Mouse (Mus musculus) C2C12 (cell line): ENCODE results near the gene Fam83d. TPM values are rescaled to one million over a fixed set of nuclear protein-coding genes. Genes with fewer than 3 reads are reported as not detected.

Experiments
- H3K27me3 ChIP-seq: one replicate; pipeline ENCODE4 v1.6.1; 2011; ENCODE audit not compliant: control insufficient read depth, insufficient read depth, insufficient read length
- H3K36me3 ChIP-seq: one replicate; pipeline ENCODE4 v1.6.1; 2011; ENCODE audit not compliant: control insufficient read depth, insufficient read depth
- H3K4me3 ChIP-seq: one replicate; pipeline ENCODE4 v1.5.1; 2011; ENCODE audit warnings: mild to moderate bottlenecking, control low read depth; ENCODE audit not compliant: poor library complexity, insufficient read depth, severe bottlenecking
- H3K79me2 ChIP-seq: one replicate; pipeline ENCODE4 v1.6.1; 2011; ENCODE audit not compliant: control insufficient read depth, insufficient read depth
- H3K79me3 ChIP-seq: one replicate; pipeline ENCODE4 v1.6.1; 2011; ENCODE audit warnings: low read depth, control low read depth
- H3ac ChIP-seq: one replicate; pipeline ENCODE3; 2011; ENCODE audit warnings: low read depth; ENCODE audit not compliant: control insufficient read depth, insufficient read length
- CEBPB ChIP-seq: IDR thresholded peaks from one replicate; pipeline ENCODE4 v1.6.1; 2011; ENCODE audit warnings: low read depth, mild to moderate bottlenecking, control low read depth, moderate library complexity
- CTCF ChIP-seq: IDR thresholded peaks from one replicate; pipeline ENCODE4 v1.5.1; 2011; ENCODE audit not compliant: control insufficient read depth, insufficient read depth, insufficient read length
- FOSL1 ChIP-seq: IDR thresholded peaks from one replicate; pipeline ENCODE4 v1.8.0; 2011; ENCODE audit warnings: mild to moderate bottlenecking, low read length; ENCODE audit not compliant: poor library complexity, insufficient read depth, severe bottlenecking
- MAX ChIP-seq: IDR thresholded peaks from one replicate; pipeline ENCODE4 v1.6.1; 2011; ENCODE audit warnings: mild to moderate bottlenecking, control low read depth
- MYOD1 ChIP-seq: IDR thresholded peaks from one replicate; pipeline ENCODE4 v1.6.1; 2011; ENCODE audit warnings: low read depth; ENCODE audit not compliant: control insufficient read depth, insufficient read length
- MYOG ChIP-seq: IDR thresholded peaks from one replicate; pipeline ENCODE4 v1.6.1; 2011; ENCODE audit not compliant: control insufficient read depth, insufficient read length; ENCODE audit errors: extremely low read depth
- USF1 ChIP-seq: IDR thresholded peaks from one replicate; pipeline ENCODE4 v1.6.1; 2011; ENCODE audit warnings: low read depth, mild to moderate bottlenecking, control low read depth, moderate library complexity
- polyA plus RNA-seq: library from polyadenylated mRNA; unstranded; fragments of >200 nt; fragmentation: generic; extraction: Trizol; gene quantifications from one replicate; pipeline ENCODE4 v1.2.1, GENCODE M21; 2012; ENCODE audit warnings: missing spikeins

Fam83d gene
- polyA plus RNA-seq, 1 experiment: 33.3 TPM

DNA sequence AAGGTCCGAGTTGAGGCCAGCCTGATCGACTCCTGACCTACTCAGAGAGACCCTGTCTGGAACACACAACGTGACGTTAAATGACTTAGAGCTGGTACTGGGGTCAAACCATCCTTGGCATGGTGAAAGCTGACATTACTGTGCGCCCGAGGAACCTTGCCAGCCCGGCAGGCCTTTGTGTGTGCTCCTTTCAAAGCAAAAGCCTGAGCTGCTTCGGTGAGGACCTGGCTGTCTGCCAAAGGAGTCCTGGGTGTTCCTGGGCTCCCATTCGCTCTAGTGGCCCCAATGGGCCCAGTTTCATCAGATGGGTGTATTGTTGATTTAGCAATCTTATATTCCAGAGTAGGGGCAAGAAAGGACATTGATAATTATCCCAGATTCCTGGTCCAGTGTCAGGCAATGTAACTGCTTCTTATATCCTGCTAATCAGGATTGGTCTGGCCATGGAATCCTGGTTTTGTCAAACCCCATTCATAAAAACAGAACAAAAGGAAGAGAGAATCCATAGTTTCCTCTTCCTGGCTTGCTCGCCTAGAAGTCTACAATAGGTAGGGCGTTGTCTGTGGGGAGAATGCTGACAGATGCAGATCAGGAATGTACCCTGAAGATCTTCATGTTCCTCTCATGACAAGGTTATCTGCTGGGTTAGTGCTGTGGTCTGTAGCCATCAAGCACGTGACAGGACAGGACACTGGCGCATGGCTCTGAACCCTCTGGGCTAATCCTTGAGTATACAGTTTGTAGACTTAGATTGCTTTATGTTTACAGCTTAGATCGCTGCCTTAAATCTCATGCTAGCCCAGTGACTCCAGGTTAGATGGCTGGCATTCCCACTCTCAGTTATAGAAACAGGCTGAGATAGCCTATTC is 19.3 kb downstream of the Fam83d start:
- Histone ChIP-seq H3K36me3 (peaks cover 47% of the 10 kb centered on the region), H3K79me2 (no peaks in the 10 kb centered on the region), H3ac (no peak overlapping the region), H3K27me3 (no peaks in the 10 kb centered on the region), H3K79me3 (no peaks in the 10 kb centered on the region), H3K4me3 (no peak overlapping the region)
- TF ChIP-seq MYOD1 (no peak), USF1 (no peak), MAX (no peak), CEBPB (no peak), CTCF (no peak), FOSL1 (no peak), MYOG (no peak)

DNA sequence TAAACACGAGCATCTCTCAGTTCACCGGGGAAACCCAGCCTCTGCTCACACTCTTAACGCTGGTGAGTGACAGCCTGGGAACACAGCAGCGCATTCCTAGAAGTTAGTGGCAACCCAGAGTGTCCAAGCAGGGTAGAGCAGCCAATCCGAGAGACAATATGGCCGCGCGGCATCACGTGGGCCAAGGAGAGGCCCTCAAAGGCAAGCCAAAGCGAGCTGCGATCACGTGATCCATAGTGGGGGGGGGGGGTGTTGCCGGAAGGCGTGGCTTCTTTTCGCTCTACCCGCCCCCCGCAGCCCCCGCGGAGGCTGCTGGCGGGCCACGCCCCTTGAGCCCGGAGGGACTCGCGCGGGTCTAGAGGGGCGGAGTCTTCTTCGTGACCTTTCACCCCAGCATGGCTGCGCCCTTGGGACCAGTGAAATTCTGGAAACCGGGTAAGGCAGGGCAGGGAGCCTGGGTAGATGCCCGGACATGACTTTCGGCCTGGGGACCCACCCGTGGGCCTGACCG is 26.7 kb downstream of the Fam83d start, which contains the start of gene Dhx35:
TSS of gene Dhx35 (plus strand) at position 314 of the 511 bp plus-strand sequence.
- Histone ChIP-seq H3K79me3 (peaks cover 42% of the 10 kb centered on the region), H3K27me3 (no peaks in the 10 kb centered on the region), H3K36me3 (no peaks in the 10 kb centered on the region), H3K4me3 (peak within 1 kb of the TSS; percentile 85), H3ac (peak within 1 kb of the TSS; percentile 62), H3K79me2 (peaks cover 49% of the 10 kb centered on the region)
- TF ChIP-seq CTCF (no peak), MYOG (no peak), USF1 (peak; percentile 97), MAX (peak; percentile 80), MYOD1 (no peak)

DNA sequence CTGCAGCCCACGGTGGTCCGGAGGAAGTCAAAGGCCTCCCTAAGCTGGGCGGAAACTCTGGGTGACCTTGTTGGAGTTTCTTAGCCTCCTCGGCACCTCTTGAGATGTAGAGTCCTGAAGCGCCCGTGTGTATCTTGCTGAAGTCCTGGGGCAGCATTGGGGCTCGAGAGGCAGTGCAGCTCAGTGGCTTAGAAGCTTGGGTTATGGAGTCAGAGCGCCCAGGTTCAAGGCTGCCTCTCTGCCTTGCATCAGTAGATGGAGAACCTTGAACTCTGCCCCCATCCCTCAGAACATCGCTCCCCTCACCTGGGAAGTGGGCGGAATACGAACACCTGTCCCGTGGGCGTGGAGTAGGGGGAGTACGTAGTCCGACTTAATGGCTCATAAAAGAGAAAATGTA is 27.1 kb downstream of the Fam83d start:
- peaks cover 54% of the 10 kb centered on the region for H3K79me2 ChIP-seq
- H3K36me3 ChIP-seq: no peaks in the 10 kb centered on the region
- no peaks in the 10 kb centered on the region for H3K27me3 ChIP-seq
- peak overlapping the region; percentile 62 for H3ac ChIP-seq
- peaks cover 47% of the 10 kb centered on the region for H3K79me3 ChIP-seq
- H3K4me3 ChIP-seq: peak overlapping the region; percentile 85
- no peak for TF ChIP-seq MAX
- no peak for TF ChIP-seq MYOD1
- no peak for TF ChIP-seq CTCF
- TF ChIP-seq USF1: no peak

DNA sequence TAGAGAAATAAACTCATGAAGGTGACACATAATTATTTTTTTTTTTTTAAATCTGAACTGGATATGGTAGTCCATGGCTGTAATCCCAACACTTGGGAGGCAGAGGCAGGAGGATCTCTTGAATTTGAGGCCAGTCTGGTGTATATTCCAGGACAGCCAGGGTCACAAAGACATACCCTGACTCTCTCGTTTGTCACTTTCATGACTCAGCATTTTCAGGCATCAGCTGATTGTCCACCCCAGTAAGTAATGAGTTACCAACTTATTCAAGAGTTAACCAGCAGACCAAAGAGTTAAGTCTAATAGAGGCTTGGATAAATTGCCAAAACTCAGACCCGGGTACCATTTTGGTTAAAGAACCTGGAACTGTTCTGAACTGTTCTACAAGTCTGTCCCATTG is 28.0 kb downstream of the Fam83d start:
- H3K36me3 ChIP-seq: peaks cover 3% of the 10 kb centered on the region
- H3K79me3 ChIP-seq: peaks cover 47% of the 10 kb centered on the region
- H3ac ChIP-seq: no peak overlapping the region
- H3K27me3 ChIP-seq: no peaks in the 10 kb centered on the region
- H3K79me2 ChIP-seq: peaks cover 61% of the 10 kb centered on the region
- TF ChIP-seq CTCF (no peak), CEBPB (no peak), MYOG (no peak), FOSL1 (no peak), MAX (no peak), USF1 (no peak), MYOD1 (no peak)
- H3K4me3 ChIP-seq: no peak overlapping the region

DNA sequence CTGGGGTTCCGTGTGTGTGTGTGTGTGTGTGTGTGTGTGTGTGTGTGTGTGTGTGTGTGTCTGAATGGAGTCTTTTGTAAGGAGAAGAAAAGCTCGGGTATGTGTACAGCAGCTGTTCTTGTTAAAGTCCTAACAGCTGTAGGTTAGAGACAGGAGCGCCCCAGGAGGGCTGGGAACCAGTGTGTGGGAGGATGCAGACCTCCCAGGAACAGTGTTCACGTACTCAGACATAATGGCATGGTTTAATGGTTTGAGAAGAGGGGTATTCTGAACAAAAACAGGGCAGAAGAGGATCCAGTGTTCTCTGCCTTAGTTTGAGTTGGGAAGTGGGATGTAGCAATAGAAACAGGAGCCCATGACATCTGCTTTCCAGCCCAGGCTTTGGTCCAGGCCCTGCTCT is 31.4 kb downstream of the Fam83d start:
- Histone ChIP-seq H3ac (no peak overlapping the region), H3K4me3 (no peak overlapping the region), H3K27me3 (no peaks in the 10 kb centered on the region), H3K36me3 (peaks cover 14% of the 10 kb centered on the region), H3K79me2 (peaks cover 61% of the 10 kb centered on the region), H3K79me3 (peaks cover 47% of the 10 kb centered on the region)
- TF ChIP-seq MAX: no peak
- TF ChIP-seq MYOG: no peak
- no peak for TF ChIP-seq CTCF
- TF ChIP-seq USF1: no peak
- TF ChIP-seq MYOD1: no peak
- TF ChIP-seq CEBPB: no peak
- no peak for TF ChIP-seq FOSL1

DNA sequence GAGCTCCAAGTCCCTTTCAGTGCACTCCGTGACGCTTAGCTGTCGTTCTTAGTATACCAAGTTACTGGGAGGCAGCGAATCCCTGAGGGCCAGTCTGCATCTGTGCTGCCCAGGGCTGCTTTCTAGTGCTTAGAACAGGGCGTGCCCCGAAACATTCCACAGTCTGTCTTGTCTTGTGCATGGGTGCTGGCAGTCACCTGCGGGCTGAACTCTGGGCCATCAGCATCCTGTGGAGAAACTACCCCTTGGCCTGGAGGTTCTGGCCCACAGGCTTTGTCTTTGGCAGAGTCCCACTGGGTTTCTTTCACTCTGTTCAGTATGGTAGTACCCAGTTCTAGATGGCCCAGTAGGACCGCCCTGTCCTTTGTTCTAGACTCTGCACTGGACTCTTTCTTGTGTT is 32.9 kb downstream of the Fam83d start:
- no peak overlapping the region for H3ac ChIP-seq

More for the DNA sequence above, 32.9 kb downstream of the Fam83d start:
- Histone ChIP-seq H3K36me3 (peaks cover 20% of the 10 kb centered on the region), H3K79me3 (peaks cover 39% of the 10 kb centered on the region), H3K79me2 (peaks cover 50% of the 10 kb centered on the region), H3K27me3 (no peaks in the 10 kb centered on the region), H3K4me3 (no peak overlapping the region)
- TF ChIP-seq MAX (no peak), MYOD1 (no peak), USF1 (no peak), CEBPB (no peak), CTCF (no peak), MYOG (no peak), FOSL1 (no peak)
